Mouse (Mus musculus) spleen, adult 2 months (tissue): ENCODE results near the gene Ptpn5.

ENCODE experiments used
- CTCF ChIP-seq: fragments of 200-500 bp; IDR thresholded peaks from 2 replicates; pipeline ENCODE4 v1.5.1; 2011; ENCODE audit warnings: mild to moderate bottlenecking, inconsistent platforms; ENCODE audit not compliant: insufficient read depth, insufficient read length, insufficient replicate concordance; ENCODE audit errors: extremely low read depth
- POLR2A ChIP-seq: fragments of 200-500 bp; IDR thresholded peaks from 2 replicates; pipeline ENCODE4 v1.6.1; 2011; ENCODE audit warnings: low read depth, low read length, inconsistent platforms

- TF ChIP-seq CTCF: no peak
- no peak for TF ChIP-seq POLR2A
Observed at GRCm38 (mm10) chr7:47103671-47104414, 29.6 kb downstream of the Ptpn5 start.
